Mouse (Mus musculus): Measurements from ENCODE around the gene Gabbr2. TPM values are rescaled to one million over a fixed set of nuclear protein-coding genes. Genes with fewer than 3 reads are reported as not detected.

Gabbr2 gene
- polyA plus RNA-seq, 1 experiment = 102 TPM

DNA sequence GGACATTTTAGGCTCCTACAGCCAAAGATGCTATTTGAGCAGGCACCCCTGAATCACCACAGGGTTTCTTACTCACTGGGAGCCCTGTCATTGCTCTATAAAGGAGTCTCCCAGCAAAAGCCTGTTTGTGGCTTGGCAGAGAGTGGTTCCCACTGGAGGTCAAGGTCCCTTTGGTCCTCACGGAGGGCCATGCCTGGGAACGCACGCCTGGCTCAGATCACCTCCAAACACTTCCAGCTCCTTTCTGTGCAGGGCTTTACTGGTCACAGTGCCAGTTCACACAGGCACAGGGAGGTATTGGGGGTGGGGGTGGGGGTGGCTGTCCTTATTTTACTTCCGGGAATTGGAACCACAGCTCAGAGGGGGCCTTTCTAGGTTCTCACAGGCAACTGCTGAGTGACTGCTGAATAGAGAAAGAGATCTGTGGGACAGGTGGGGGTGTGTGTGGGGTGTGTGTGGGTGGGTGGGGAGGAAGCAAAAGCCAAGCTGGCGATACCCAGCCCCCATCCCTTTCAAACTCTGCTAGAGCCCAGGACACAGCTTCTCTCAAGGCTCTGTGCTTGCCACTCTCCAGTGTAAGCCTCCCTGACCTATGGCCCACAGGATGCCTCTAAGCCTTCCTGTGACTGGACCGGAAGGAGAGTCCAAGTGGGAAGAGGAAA is 146.6 kb downstream of the Gabbr2 start:
- H3K4me1 ChIP-seq (ENCODE audit: control insufficient read depth, insufficient read depth, low read length) = peaks cover 24% of the 10 kb centered on the region
- DNase-seq = no peak
- no peak for TF ChIP-seq CTCF (IDR thresholded peaks at IDR 0.05; ENCODE audit: borderline replicate concordance, insufficient read depth, low read depth, low read length)
- no peak for TF ChIP-seq POLR2A (IDR thresholded peaks at IDR 0.05; ENCODE audit: borderline replicate concordance, insufficient read depth, low read length)
- H3K27me3 ChIP-seq (ENCODE audit: control insufficient read depth, insufficient read depth, low read length) = no peaks in the 10 kb centered on the region
- 43% methylated on average over 6 of the region's 6 CpGs for WGBS
- H3K27ac ChIP-seq (ENCODE audit: insufficient read depth, low read length) = no peak overlapping the region
- H3K4me3 ChIP-seq (replicated peaks; ENCODE audit: insufficient read depth, low read depth, low read length) = no peak overlapping the region

DNA sequence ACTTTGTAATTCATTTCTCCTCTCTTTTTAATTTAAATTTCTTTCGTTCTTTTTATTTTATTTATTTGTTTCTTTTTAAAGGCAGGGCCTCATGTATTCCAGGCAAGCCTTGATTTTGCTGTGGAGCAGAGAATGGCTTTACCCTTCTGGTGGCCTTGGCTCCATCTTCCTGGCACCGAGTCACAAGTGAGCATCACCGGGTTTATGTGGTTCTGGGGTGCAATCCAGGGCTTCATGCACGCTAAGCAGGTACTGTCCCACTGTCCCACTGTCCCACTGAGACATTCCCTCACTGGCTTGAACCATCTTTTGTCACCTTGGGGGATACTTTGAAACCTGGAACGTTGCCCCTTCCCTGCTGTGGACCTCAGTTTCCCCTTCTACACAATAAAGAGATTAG is 147.1 kb downstream of the Gabbr2 start:
- DNase-seq = peak; percentile 51 to 60
- TF ChIP-seq POLR2A (IDR thresholded peaks at IDR 0.05; ENCODE audit: borderline replicate concordance, insufficient read depth, low read length) = no peak
- no peak for TF ChIP-seq CTCF (IDR thresholded peaks at IDR 0.05; ENCODE audit: borderline replicate concordance, insufficient read depth, low read depth, low read length)
- Histone ChIP-seq H3K4me3 (replicated peaks; ENCODE audit: insufficient read depth, low read depth, low read length) (no peak overlapping the region), H3K27me3 (ENCODE audit: control insufficient read depth, insufficient read depth, low read length) (no peaks in the 10 kb centered on the region), H3K4me1 (ENCODE audit: control insufficient read depth, insufficient read depth, low read length) (peaks cover 29% of the 10 kb centered on the region), H3K27ac (ENCODE audit: insufficient read depth, low read length) (no peak overlapping the region)
- WGBS = 37% methylated on average over 5 of the region's 5 CpGs

DNA sequence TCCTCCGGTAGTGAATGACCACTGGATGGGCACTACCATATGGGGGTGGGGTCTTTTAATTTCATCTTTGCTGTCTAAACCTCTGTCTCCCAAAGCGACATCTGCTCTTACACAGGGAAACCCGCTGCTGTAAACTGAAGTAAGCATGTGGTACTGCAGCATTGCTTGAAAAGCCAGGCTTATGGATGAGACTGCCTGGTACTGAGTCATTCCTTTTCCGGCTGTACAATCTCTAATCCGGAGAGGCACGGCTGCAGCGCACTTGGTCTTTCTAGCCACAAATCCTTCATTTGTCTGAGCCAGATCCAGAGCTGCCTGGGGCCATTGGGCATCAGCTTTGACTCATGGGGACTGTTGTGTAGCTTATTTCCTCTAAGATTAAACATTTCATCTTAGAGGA is 149.1 kb downstream of the Gabbr2 start:
- DNase-seq = peak in 1 of 2 experiments; percentile 13
- WGBS = 72% methylated on average over 7 of the region's 7 CpGs
- peaks cover 43% of the 10 kb centered on the region for H3K4me1 ChIP-seq (ENCODE audit: control insufficient read depth, insufficient read depth, low read length)
- TF ChIP-seq POLR2A (IDR thresholded peaks at IDR 0.05; ENCODE audit: borderline replicate concordance, insufficient read depth, low read length) = no peak
- no peak for TF ChIP-seq CTCF (IDR thresholded peaks at IDR 0.05; ENCODE audit: borderline replicate concordance, insufficient read depth, low read depth, low read length)
- H3K4me3 ChIP-seq (replicated peaks; ENCODE audit: insufficient read depth, low read depth, low read length) = no peak overlapping the region
- no peaks in the 10 kb centered on the region for H3K27me3 ChIP-seq (ENCODE audit: control insufficient read depth, insufficient read depth, low read length)
- no peak overlapping the region for H3K27ac ChIP-seq (ENCODE audit: insufficient read depth, low read length)

DNA sequence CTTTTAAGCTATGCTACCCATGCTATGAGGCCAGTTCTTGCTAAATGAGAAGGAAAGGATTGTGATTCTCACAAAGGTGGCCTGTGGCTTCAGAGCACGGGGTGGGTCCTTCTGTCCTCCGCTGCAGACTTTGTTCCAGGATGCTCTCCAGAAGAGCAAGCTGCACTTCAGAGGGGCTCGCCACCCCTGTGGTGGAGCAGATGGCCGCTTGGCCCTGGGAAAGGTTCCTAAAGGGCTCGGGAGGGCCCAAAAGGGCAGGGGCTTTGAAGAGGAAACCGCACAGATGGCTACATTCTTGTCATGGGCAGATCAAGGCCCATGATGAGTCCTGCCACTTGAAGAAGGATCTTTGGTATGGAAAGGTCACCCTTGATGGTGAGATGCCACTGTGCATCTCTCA is 151.5 kb downstream of the Gabbr2 start:
- DNase-seq = peak; percentile 61 to 72
- 0 out of 2 replicates have a peak overlapping the region, but pooled peaks have one; percentile 1 for H3K27ac ChIP-seq (ENCODE audit: insufficient read depth, low read length)
- no peaks in the 10 kb centered on the region for H3K27me3 ChIP-seq (ENCODE audit: control insufficient read depth, insufficient read depth, low read length)
- H3K4me3 ChIP-seq (replicated peaks; ENCODE audit: insufficient read depth, low read depth, low read length) = no peak overlapping the region
- TF ChIP-seq POLR2A (IDR thresholded peaks at IDR 0.05; ENCODE audit: borderline replicate concordance, insufficient read depth, low read length) (no peak), CTCF (IDR thresholded peaks at IDR 0.05; ENCODE audit: borderline replicate concordance, insufficient read depth, low read depth, low read length) (no peak)
- WGBS = 21% methylated on average over 6 of the region's 6 CpGs
- H3K4me1 ChIP-seq (ENCODE audit: control insufficient read depth, insufficient read depth, low read length) = peaks cover 43% of the 10 kb centered on the region

DNA sequence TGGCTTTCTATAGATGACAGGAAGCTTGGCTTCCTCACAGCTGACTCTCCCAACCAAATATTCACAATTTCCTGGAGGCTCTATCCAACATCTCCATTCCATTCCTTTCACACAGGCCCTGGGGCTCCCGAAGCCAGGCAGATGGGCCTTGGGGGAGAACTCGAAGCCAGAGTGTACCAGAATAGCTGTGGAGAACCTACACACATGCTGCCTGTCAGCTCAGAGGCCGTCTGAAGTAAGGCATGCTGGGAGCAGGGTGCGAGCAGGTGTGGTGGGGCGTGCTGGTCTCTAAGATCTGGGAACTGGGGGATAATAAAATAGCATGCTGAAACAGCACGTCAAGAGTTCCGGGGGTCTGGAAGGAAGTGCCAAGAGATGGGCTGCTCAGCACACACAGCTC is 154.3 kb downstream of the Gabbr2 start:
- Histone ChIP-seq H3K4me1 (ENCODE audit: control insufficient read depth, insufficient read depth, low read length) (peaks cover 35% of the 10 kb centered on the region), H3K4me3 (replicated peaks; ENCODE audit: insufficient read depth, low read depth, low read length) (no peak overlapping the region), H3K27ac (ENCODE audit: insufficient read depth, low read length) (no peak overlapping the region), H3K27me3 (ENCODE audit: control insufficient read depth, insufficient read depth, low read length) (no peaks in the 10 kb centered on the region)
- WGBS = 50% methylated on average over 7 of the region's 7 CpGs
- TF ChIP-seq CTCF (IDR thresholded peaks at IDR 0.05; ENCODE audit: borderline replicate concordance, insufficient read depth, low read depth, low read length) (no peak), POLR2A (IDR thresholded peaks at IDR 0.05; ENCODE audit: borderline replicate concordance, insufficient read depth, low read length) (no peak)
- no peak for DNase-seq

DNA sequence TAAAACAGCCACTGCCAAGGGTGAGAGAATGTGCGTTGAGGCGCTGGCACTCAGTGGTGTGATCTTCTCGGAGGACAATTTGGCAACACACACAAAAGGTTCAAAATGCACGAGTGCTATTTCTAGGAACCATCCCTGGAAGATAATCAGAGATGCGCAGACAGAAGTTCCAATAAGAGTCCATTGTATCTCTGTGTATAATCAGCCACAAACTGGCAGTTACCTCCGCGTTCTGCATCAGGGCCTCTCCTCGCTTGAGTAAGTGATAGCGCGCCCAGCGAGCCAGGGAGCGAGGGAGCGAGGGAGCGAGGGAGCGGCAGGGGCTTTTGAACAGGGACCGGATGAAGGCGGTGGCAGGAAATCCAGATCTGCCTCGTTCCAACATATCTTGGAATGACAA is 155.6 kb downstream of the Gabbr2 start:
- Histone ChIP-seq H3K4me3 (replicated peaks; ENCODE audit: insufficient read depth, low read depth, low read length) (no peak overlapping the region), H3K27ac (ENCODE audit: insufficient read depth, low read length) (no peak overlapping the region), H3K27me3 (ENCODE audit: control insufficient read depth, insufficient read depth, low read length) (no peaks in the 10 kb centered on the region), H3K4me1 (ENCODE audit: control insufficient read depth, insufficient read depth, low read length) (peaks cover 34% of the 10 kb centered on the region)
- TF ChIP-seq CTCF (IDR thresholded peaks at IDR 0.05; ENCODE audit: borderline replicate concordance, insufficient read depth, low read depth, low read length) = no peak
- no peak for TF ChIP-seq POLR2A (IDR thresholded peaks at IDR 0.05; ENCODE audit: borderline replicate concordance, insufficient read depth, low read length)
- WGBS = 52% methylated on average over 18 of the region's 18 CpGs
- DNase-seq = no peak

DNA sequence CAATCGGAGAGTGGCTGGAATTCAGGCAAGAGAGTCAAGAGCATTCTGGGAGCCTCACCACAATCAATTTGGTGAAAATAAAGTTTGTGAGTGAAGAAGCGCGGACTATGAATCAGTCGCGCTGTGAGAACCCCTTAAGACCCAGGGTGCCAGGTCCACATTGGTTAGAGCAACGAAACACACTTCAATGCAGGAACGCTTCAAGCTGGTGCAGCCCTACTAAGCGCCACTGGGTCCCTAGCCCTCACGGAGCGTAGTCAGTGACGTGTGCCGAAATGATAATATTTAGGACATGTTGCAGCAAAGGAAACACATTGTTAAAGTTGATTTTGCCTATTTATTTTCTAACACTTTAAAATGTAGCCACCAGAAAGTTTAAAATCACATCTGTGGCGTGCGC is 156.6 kb downstream of the Gabbr2 start:
- Histone ChIP-seq H3K27ac (ENCODE audit: insufficient read depth, low read length) (no peak overlapping the region), H3K27me3 (ENCODE audit: control insufficient read depth, insufficient read depth, low read length) (no peaks in the 10 kb centered on the region), H3K4me3 (replicated peaks; ENCODE audit: insufficient read depth, low read depth, low read length) (no peak overlapping the region), H3K4me1 (ENCODE audit: control insufficient read depth, insufficient read depth, low read length) (peaks cover 32% of the 10 kb centered on the region)
- TF ChIP-seq POLR2A (IDR thresholded peaks at IDR 0.05; ENCODE audit: borderline replicate concordance, insufficient read depth, low read length) (no peak), CTCF (IDR thresholded peaks at IDR 0.05; ENCODE audit: borderline replicate concordance, insufficient read depth, low read depth, low read length) (no peak)
- 97% methylated on average over 14 of the region's 14 CpGs for WGBS
- no peak for DNase-seq

DNA sequence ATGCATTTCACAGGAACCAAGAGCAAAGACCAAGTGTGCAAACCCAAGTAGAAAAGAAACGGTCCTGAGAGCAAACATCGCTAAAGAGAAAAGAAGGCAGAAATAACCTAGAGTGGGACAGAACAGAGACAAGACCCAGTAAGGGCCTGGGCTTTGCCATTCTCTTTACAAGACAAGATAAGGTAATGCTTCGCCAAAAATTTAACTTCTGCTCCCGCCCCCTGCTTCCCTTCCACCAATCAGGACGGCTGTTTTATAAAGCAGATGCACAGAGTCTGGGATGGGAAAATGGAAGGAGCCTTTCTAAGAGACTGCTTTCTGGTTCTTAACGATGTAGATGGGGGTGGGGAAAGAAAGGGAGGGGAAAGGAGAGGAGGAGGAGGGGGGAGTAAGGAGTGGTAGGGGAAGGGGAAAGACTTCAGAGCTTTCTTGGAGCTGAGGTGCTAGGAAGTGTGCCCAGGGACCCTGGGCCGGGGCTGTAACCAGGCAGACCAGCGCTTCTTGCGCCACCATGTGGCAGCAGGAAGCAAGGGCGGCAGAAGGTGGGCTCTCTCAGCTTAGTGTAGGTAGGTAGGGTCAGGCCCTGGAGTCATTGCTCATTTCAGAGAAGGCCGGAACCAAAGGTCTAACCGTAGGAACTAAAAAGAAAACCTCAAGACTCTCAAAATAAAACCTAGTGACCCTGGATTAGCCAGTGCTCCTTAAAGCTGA is 158.7 kb downstream of the Gabbr2 start:
- no peak for TF ChIP-seq POLR2A (IDR thresholded peaks at IDR 0.05; ENCODE audit: borderline replicate concordance, insufficient read depth, low read length)
- TF ChIP-seq CTCF (IDR thresholded peaks at IDR 0.05; ENCODE audit: borderline replicate concordance, insufficient read depth, low read depth, low read length) = peak; percentile 54
- peaks cover 31% of the 10 kb centered on the region for H3K4me1 ChIP-seq (ENCODE audit: control insufficient read depth, insufficient read depth, low read length)
- no peak for DNase-seq
- no peak overlapping the region for H3K27ac ChIP-seq (ENCODE audit: insufficient read depth, low read length)
- H3K4me3 ChIP-seq (replicated peaks; ENCODE audit: insufficient read depth, low read depth, low read length) = no peak overlapping the region
- WGBS = 80% methylated on average over 12 of the region's 12 CpGs
- no peaks in the 10 kb centered on the region for H3K27me3 ChIP-seq (ENCODE audit: control insufficient read depth, insufficient read depth, low read length)

Measured in cerebellum, adult 2 months (tissue).